13 mouse cellular contexts compared by ENCODE assay signal in genomic region chr15:12274053-12274769, GRCm38 (mm10). TPM values are rescaled to one million over a fixed set of nuclear protein-coding genes. Genes with fewer than 3 reads are reported as not detected.
A peak's percentile ranks its signal among the peaks of the same experiment; 100 is the strongest.
DNase-seq lines count a peak whose midpoint lies in the region; ATAC-seq and TF ChIP-seq lines count a peak whose summit lies in the region.
"Had no signal": no experiment of that assay in that cellular context is flagged by ENCODE, and none has a peak within 500 bp of the region (broad histone marks: within the 10 kb centered on the region; RNA-seq: fewer than 3 reads in every experiment).

No protein-coding gene starts in this region.

- no peak overlapping the region for H3K4me3 ChIP-seq in forebrain, embryonic 11.5 days (ENCODE audit: low read depth, low read length)
- H3K4me3 ChIP-seq in forebrain, embryonic 10.5 days, result no peak overlapping the region
- no peak overlapping the region for H3K4me3 ChIP-seq in liver, postnatal 0 days (ENCODE audit: low read depth, low read length)
- no peak overlapping the region for H3K4me3 ChIP-seq in liver, embryonic 12.5 days
- H3K4me3 ChIP-seq: limb, embryonic 13.5 days; neural tube, embryonic 13.5 days; stomach, embryonic 15.5 days had no signal

- no peak overlapping the region for H3K27ac ChIP-seq in forebrain, embryonic 11.5 days (ENCODE audit: low read depth, low read length)
- no peak overlapping the region for H3K27ac ChIP-seq in forebrain, embryonic 10.5 days
- H3K27ac ChIP-seq in liver, postnatal 0 days (ENCODE audit: low read depth), result no peak overlapping the region
- H3K27ac ChIP-seq in liver, embryonic 12.5 days, result no peak overlapping the region
- H3K27ac ChIP-seq: limb, embryonic 13.5 days; neural tube, embryonic 13.5 days; stomach, embryonic 15.5 days had no signal

- H3K36me3 ChIP-seq in forebrain, embryonic 11.5 days (ENCODE audit: control insufficient read depth, insufficient read depth, low read length), result 0 out of 2 replicates have a peak, but pooled peaks cover 2% of the 10 kb centered on the region
- peaks cover 21% of the 10 kb centered on the region for H3K36me3 ChIP-seq in forebrain, embryonic 10.5 days (replicated peaks)
- peaks cover 21% of the 10 kb centered on the region for H3K36me3 ChIP-seq in liver, postnatal 0 days (replicated peaks; ENCODE audit: insufficient read depth, low read length)
- H3K36me3 ChIP-seq in liver, embryonic 12.5 days, result peaks cover 16% of the 10 kb centered on the region

- TF ChIP-seq EP300 in liver, postnatal 0 days (IDR thresholded peaks at IDR 0.05; ENCODE audit: low read depth), result no peak

- no peak overlapping the region for H3K9ac ChIP-seq in forebrain, embryonic 11.5 days (ENCODE audit: low read length)
- H3K9ac ChIP-seq in liver, postnatal 0 days (replicated peaks), result no peak overlapping the region
- no peak overlapping the region for H3K9ac ChIP-seq in liver, embryonic 12.5 days
- H3K9ac ChIP-seq: limb, embryonic 13.5 days; neural tube, embryonic 13.5 days; stomach, embryonic 15.5 days had no signal

- no peaks in the 10 kb centered on the region for H3K27me3 ChIP-seq in forebrain, embryonic 11.5 days (ENCODE audit: control insufficient read depth, insufficient read depth, low read length)
- no peaks in the 10 kb centered on the region for H3K27me3 ChIP-seq in forebrain, embryonic 10.5 days (ENCODE audit: poor library complexity, severe bottlenecking)
- H3K27me3 ChIP-seq in liver, postnatal 0 days (ENCODE audit: insufficient read depth, low read length), result no peaks in the 10 kb centered on the region
- H3K27me3 ChIP-seq in liver, embryonic 12.5 days (replicated peaks), result no peaks in the 10 kb centered on the region
- H3K27me3 ChIP-seq: limb, embryonic 13.5 days; neural tube, embryonic 13.5 days; stomach, embryonic 15.5 days had no signal

- H3K4me1 ChIP-seq in forebrain, embryonic 11.5 days (replicated peaks; ENCODE audit: control insufficient read depth, insufficient read depth, low read length), result no peaks in the 10 kb centered on the region
- H3K4me1 ChIP-seq in forebrain, embryonic 10.5 days, result no peaks in the 10 kb centered on the region
- no peaks in the 10 kb centered on the region for H3K4me1 ChIP-seq in liver, postnatal 0 days (ENCODE audit: insufficient read depth)
- peaks cover 23% of the 10 kb centered on the region for H3K4me1 ChIP-seq in liver, embryonic 12.5 days
- H3K4me1 ChIP-seq: limb, embryonic 13.5 days; neural tube, embryonic 13.5 days; stomach, embryonic 15.5 days had no signal

- DNase-seq in forebrain, embryonic 11.5 days (ENCODE audit: low spot score), result peak; percentile 36
- no peak for DNase-seq in forebrain, embryonic 10.5 days (ENCODE audit: extremely low spot score, low spot score)
- DNase-seq in liver, postnatal 0 days, result no peak
- DNase-seq in MEL-GATA-1-ER (ENCODE audit: extremely low read depth, low read depth), result peak; percentile 25
- no peak for DNase-seq in retina, postnatal 1 day
- DNase-seq in thymus, postnatal 25 days, result no peak
- DNase-seq: heart, postnatal 36 days; lung, postnatal 36 days had no signal

- peak; percentile 29; the same call in 1 of the 2 replicates for TF ChIP-seq CTCF in liver, postnatal 0 days (IDR thresholded peaks at IDR 0.05; ENCODE audit: low read depth)

- WGBS in forebrain, embryonic 11.5 days, result 72% methylated on average over 4 of the region's 4 CpGs
- 66% methylated on average over 4 of the region's 4 CpGs for WGBS in forebrain, embryonic 10.5 days
- 53% methylated on average over 4 of the region's 4 CpGs for WGBS in liver, postnatal 0 days (ENCODE audit: insufficient replicate concordance)
- WGBS in liver, embryonic 12.5 days (ENCODE audit: insufficient replicate concordance), result 49% methylated on average over 4 of the region's 4 CpGs

- no peak for ATAC-seq in forebrain, embryonic 11.5 days (replicated peaks; ENCODE audit: low FRiP score)
- no peak for ATAC-seq in liver, postnatal 0 days
- ATAC-seq in liver, embryonic 12.5 days, result no peak
- peak; percentile 37 for ATAC-seq in inflammation-experienced regulatory T-cells, adult 6 months

- H3K9me3 ChIP-seq in forebrain, embryonic 11.5 days (ENCODE audit: control insufficient read depth, low read length), result no peaks in the 10 kb centered on the region
- H3K9me3 ChIP-seq in forebrain, embryonic 10.5 days, result no peaks in the 10 kb centered on the region
- no peaks in the 10 kb centered on the region for H3K9me3 ChIP-seq in liver, postnatal 0 days (ENCODE audit: low read length)
- no peaks in the 10 kb centered on the region for H3K9me3 ChIP-seq in liver, embryonic 12.5 days (replicated peaks)
- H3K9me3 ChIP-seq: limb, embryonic 13.5 days; neural tube, embryonic 13.5 days; stomach, embryonic 15.5 days had no signal

- H3K4me2 ChIP-seq in forebrain, embryonic 11.5 days (ENCODE audit: low read depth, low read length, severe bottlenecking), result no peak overlapping the region
- no peak overlapping the region for H3K4me2 ChIP-seq in liver, postnatal 0 days (ENCODE audit: low read depth, low read length)
- H3K4me2 ChIP-seq in liver, embryonic 12.5 days, result no peak overlapping the region
- H3K4me2 ChIP-seq: limb, embryonic 13.5 days; neural tube, embryonic 13.5 days; stomach, embryonic 15.5 days had no signal

RNA-seq across cellular contexts. Expression of gene Golph3, which starts 47.0 kb away (rescaled TPM):
- polyA plus RNA-seq in forebrain, embryonic 11.5 days (2014; fragmentation: Nextera tagmentation; extraction: Ambion mirVana), result 102 and 103 TPM in 2 replicates
- 67.3 and 68.7 TPM in 2 replicates for polyA plus RNA-seq in forebrain, embryonic 10.5 days (2016; fragmentation: Nextera tagmentation; extraction: Ambion mirVana)
- 35.8 and 37.2 TPM in 2 replicates for polyA plus RNA-seq in liver, postnatal 0 days (2015; fragmentation: Nextera tagmentation; extraction: Ambion mirVana)
- 79.8 and 82.7 TPM in 2 replicates for polyA plus RNA-seq in liver, embryonic 12.5 days (2016; fragmentation: Nextera tagmentation; extraction: Ambion mirVana)
- 10 to 100 TPM; 29.6 to 31.6 (median 31.4) TPM for polyA plus RNA-seq in inflammation-experienced regulatory T-cells, adult 6 months (2017; shearing (Covaris generic))

RNA-seq across cellular contexts. Expression of gene 1810049J17Rik, which starts 47.5 kb away (rescaled TPM):
- 1.0 TPM in 1 of 2 replicates, not detected in the other for polyA plus RNA-seq in forebrain, embryonic 11.5 days (2014; fragmentation: Nextera tagmentation; extraction: Ambion mirVana)
- 1.4 TPM in 1 of 2 replicates, not detected in the other for polyA plus RNA-seq in forebrain, embryonic 10.5 days (2016; fragmentation: Nextera tagmentation; extraction: Ambion mirVana)
- 0.79 and 1.1 TPM in 2 replicates for polyA plus RNA-seq in liver, postnatal 0 days (2015; fragmentation: Nextera tagmentation; extraction: Ambion mirVana)
- 1.2 and 1.9 TPM in 2 replicates for polyA plus RNA-seq in liver, embryonic 12.5 days (2016; fragmentation: Nextera tagmentation; extraction: Ambion mirVana)
- polyA plus RNA-seq in inflammation-experienced regulatory T-cells, adult 6 months (2017; shearing (Covaris generic)), result not detected

Comparison
In these comparisons a context has a peak if more than half of its experiments do, and no peak if none do; other contexts are left out.
1. DNase-seq: peak in forebrain, embryonic 11.5 days (single experiment) and MEL-GATA-1-ER (single experiment); none in forebrain, embryonic 10.5 days (single experiment), liver, postnatal 0 days (single experiment), retina, postnatal 1 day (single experiment) and thymus, postnatal 25 days (single experiment).